Mouse (Mus musculus): Measurements from ENCODE around the gene Vmn1r204.
"Not testable (repeated sequence)": the region's sequence is repeated elsewhere in the genome, so short reads cannot be mapped to it uniquely, and the experiment has no call there.

Vmn1r204 gene

GRCm38 (mm10) chr13:22552898-22553297 is at the start of gene Vmn1r204:
TSS of gene Vmn1r204 (plus strand) at chr13:22553198.
- not testable (repeated sequence) for DNase-seq

DNA sequence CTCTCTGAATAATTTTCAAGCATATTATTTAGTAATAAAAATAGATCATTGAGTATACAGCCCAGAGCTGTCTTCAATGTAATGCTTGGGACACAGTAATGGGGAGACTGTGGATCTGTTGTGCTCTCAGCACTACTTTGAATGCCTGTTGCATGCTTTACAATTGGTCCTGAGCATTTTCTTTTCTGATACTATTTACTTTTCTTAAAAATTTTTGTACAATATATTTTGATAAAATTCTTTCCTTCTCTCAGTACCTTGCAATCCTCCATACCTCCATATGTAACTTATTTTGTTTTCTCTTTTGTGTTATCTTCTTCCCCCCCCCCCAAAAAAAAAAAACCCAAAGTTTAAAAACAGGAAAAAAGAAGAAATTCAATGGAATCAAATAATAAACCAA is 47.7 kb upstream of the Vmn1r204 start, which contains the start of gene Vmn1r202:
Vmn1r202 (minus strand) TSS at position 101 of the 400 bp plus-strand sequence.
- DNase-seq, result no peak

GRCm38 (mm10) chr13:22517814-22518213 is 35.2 kb upstream of the Vmn1r204 start, which contains the start of gene Vmn1r203:
TSS of gene Vmn1r203 (plus strand) at chr13:22518114.
- DNase-seq, result no peak

GRCm38 (mm10) chr13:22574911-22575310 is 21.9 kb downstream of the Vmn1r204 start:
- not testable (repeated sequence) for DNase-seq

GRCm38 (mm10) chr13:22583336-22583735 is 30.3 kb downstream of the Vmn1r204 start:
- not testable (repeated sequence) for DNase-seq

DNA sequence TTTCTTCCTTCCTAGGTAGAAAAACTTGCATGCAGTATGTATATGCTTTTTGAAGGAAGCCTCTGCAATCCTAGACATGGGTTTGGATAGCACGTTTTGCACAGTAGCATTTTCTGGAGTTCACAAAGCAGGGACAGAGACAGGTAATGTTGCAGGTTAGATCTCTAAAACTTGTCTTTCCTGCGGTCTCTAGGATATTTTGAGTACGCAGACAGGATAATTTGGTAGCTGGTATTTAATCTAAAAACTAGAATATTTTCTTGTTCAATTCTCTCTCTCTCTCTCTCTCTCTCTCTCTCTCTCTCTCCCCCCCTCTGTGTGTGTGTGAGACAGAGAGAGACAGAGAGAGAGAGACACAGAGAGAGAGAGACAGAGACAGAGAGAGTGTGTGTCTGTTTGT is 39.9 kb downstream of the Vmn1r204 start, which contains the start of gene Vmn1r205:
Vmn1r205 (minus strand) TSS at position 101 of the 400 bp plus-strand sequence.
- DNase-seq, result no peak
